Mouse (Mus musculus) heart, embryonic 16.5 days (tissue): Measurements from ENCODE around the gene Spata2l. TPM values are rescaled to one million over a fixed set of nuclear protein-coding genes. Genes with fewer than 3 reads are reported as not detected.

Experiments used
- polyA plus RNA-seq: library from polyadenylated mRNA; unstranded; fragments of >200 nt; fragmentation: Nextera tagmentation; extraction: Ambion mirVana; gene quantifications from 2 replicates; pipeline ENCODE4 v1.2.1, GENCODE M21; 2015

Gene Spata2l
- polyA plus RNA-seq, 1 experiment from 2014 or later: 4.2 TPM

Other genes starting within 250 kb of the Spata2l start
- 17.6 and 18.5 TPM in 2 replicates for gene Ankrd11, start 194.0 kb downstream of the Spata2l start, polyA plus RNA-seq
- gene Spg7, start 173.3 kb downstream of the Spata2l start, polyA plus RNA-seq: 60.7 and 71.0 TPM in 2 replicates
- 676 and 829 TPM in 2 replicates for gene Rpl13, start 133.9 kb downstream of the Spata2l start, polyA plus RNA-seq
- gene Cpne7, start 118.9 kb downstream of the Spata2l start, polyA plus RNA-seq: 0.20 and 0.35 TPM in 2 replicates
- 4.4 and 5.8 TPM in 2 replicates for gene Sult5a1, start 77.9 kb downstream of the Spata2l start, polyA plus RNA-seq
- 10.3 and 10.4 TPM in 2 replicates for gene Dpep1, start 50.0 kb downstream of the Spata2l start, polyA plus RNA-seq
- 108 and 114 TPM in 2 replicates for gene Chmp1a, start 23.5 kb downstream of the Spata2l start, polyA plus RNA-seq
- gene Spata33, start 23.4 kb downstream of the Spata2l start, polyA plus RNA-seq: 4.5 and 5.0 TPM in 2 replicates
- 19.1 and 19.5 TPM in 2 replicates for gene Cdk10, start 11.4 kb downstream of the Spata2l start, polyA plus RNA-seq
- 16.6 and 18.3 TPM in 2 replicates for gene Zfp276, start 18.0 kb upstream of the Spata2l start, polyA plus RNA-seq
- 20.3 and 20.8 TPM in 2 replicates for gene Vps9d1, start 18.1 kb upstream of the Spata2l start, polyA plus RNA-seq
- gene Fanca, start 82.3 kb upstream of the Spata2l start, polyA plus RNA-seq: 15.4 and 16.0 TPM in 2 replicates
- 0.79 and 0.89 TPM in 2 replicates for gene Spire2, start 96.5 kb upstream of the Spata2l start, polyA plus RNA-seq
- gene Tcf25, start 137.5 kb upstream of the Spata2l start, polyA plus RNA-seq: 143 and 152 TPM in 2 replicates
- 0.04 and 0.13 TPM in 2 replicates for gene Mc1r, start 170.9 kb upstream of the Spata2l start, polyA plus RNA-seq
- gene Tubb3, start 175.2 kb upstream of the Spata2l start, polyA plus RNA-seq: 4.6 and 6.9 TPM in 2 replicates
- gene Def8, start 187.3 kb upstream of the Spata2l start, polyA plus RNA-seq: 31.3 and 31.8 TPM in 2 replicates
- 44.3 and 44.6 TPM in 2 replicates for gene Afg3l1, start 241.7 kb upstream of the Spata2l start, polyA plus RNA-seq